Mouse (Mus musculus) heart, postnatal 0 days (tissue): ENCODE results near the gene Akap12.

Experiments used
- CTCF ChIP-seq: IDR thresholded peaks from 2 replicates; pipeline ENCODE4 v1.5.1; 2016; ENCODE audit warnings: antibody characterized with exemption, control low read depth, low read depth
- EP300 ChIP-seq: IDR thresholded peaks from 2 replicates; pipeline ENCODE4 v1.6.1; 2016; ENCODE audit warnings: antibody characterized with exemption, low read depth

GRCm38 (mm10) chr10:4282395-4282794 lies 16.2 kb downstream of the Akap12 start:
- TF ChIP-seq EP300 (no peak), CTCF (no peak)
